Mouse (Mus musculus): ENCODE measurements at regions not wholly inside any gene's neighbourhood (a gene's known extent, or its start where the extent isn't known, plus 50 kb on each side); places are given as distances from the start of the nearest gene placed in this dataset.

DNA sequence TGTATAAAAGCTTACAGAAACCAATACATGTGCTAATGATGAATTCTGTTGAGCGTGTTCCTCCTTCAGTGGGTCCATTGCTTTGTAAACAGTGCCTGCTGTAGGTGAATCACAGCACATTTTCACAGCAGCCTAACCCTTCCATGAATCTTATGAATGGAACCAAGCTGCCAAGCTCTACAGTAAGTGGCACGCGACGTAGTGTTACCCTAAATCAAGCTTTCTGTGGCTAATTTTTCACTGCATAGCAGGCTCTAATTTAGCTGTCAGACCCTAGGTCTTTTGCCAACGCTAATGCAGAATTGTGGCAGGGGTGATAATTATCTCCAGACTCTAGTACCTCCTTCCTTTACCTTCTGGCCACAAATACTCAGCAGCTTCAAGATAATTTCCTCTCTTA lies 339.0 kb upstream of the Ercc4 start:
- Histone ChIP-seq H3K27ac (no peak overlapping the region), H3K4me3 (ENCODE audit: insufficient read depth in 1 of 2, low read depth in 2 of 2, low read length in 2 of 2) (no peak overlapping the region), H3K36me3 (replicated peaks; ENCODE audit: control insufficient read depth, insufficient read depth, low read depth) (no peaks in the 10 kb centered on the region), H3K9ac (replicated peaks) (no peak overlapping the region), H3K27me3 (ENCODE audit: control insufficient read depth, insufficient read depth, low read length) (no peaks in the 10 kb centered on the region), H3K4me2 (ENCODE audit: low read depth) (no peak overlapping the region), H3K4me1 (replicated peaks; ENCODE audit: control insufficient read depth in 2 of 2, insufficient read depth in 2 of 2, low read length in 1 of 2) (no peaks in the 10 kb centered on the region), H3K9me3 (ENCODE audit: control insufficient read depth, low read length) (no peaks in the 10 kb centered on the region)
- ATAC-seq (ENCODE audit: insufficient read depth), result no peak
- 61% methylated on average over 5 of the region's 5 CpGs for WGBS (ENCODE audit: insufficient replicate concordance)
- DNase-seq (ENCODE audit: low read depth in 3 of 3, low spot score in 3 of 3), result no peak
- TF ChIP-seq EP300 (IDR thresholded peaks at IDR 0.05; ENCODE audit: low read depth), result no peak
- no peak for TF ChIP-seq CTCF (IDR thresholded peaks at IDR 0.05; ENCODE audit: low read depth)

DNA sequence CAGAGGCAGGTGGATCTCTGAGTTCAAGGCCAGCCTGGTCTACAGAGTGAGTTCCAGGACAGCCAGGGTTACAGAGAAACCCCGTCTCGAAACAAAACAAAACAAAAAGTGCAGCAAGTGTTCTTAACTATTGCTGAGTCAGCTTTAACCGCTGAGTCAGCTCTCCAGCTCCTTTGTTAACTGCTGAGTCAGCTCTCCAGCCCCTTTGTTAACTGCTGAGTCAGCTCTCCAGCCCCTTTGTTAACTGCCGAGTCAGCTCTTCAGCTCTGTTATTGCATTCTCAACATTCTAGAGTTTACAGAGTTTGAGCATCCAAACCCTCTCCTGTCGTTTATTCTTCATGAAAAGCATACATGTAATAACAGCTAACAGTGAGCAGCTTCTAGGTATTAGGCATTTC lies 336.9 kb upstream of the Ercc4 start:
- H3K4me1 ChIP-seq (replicated peaks; ENCODE audit: control insufficient read depth in 2 of 2, insufficient read depth in 2 of 2, low read length in 1 of 2), result no peaks in the 10 kb centered on the region
- ATAC-seq (ENCODE audit: insufficient read depth) (no peak), DNase-seq (ENCODE audit: low read depth in 3 of 3, low spot score in 3 of 3) (no peak)
- H3K4me2 ChIP-seq (ENCODE audit: low read depth), result no peak overlapping the region
- no peak overlapping the region for H3K27ac ChIP-seq
- 58% methylated on average over 5 of the region's 5 CpGs for WGBS (ENCODE audit: insufficient replicate concordance)
- no peak overlapping the region for H3K4me3 ChIP-seq (ENCODE audit: insufficient read depth in 1 of 2, low read depth in 2 of 2, low read length in 2 of 2)
- H3K36me3 ChIP-seq (replicated peaks; ENCODE audit: control insufficient read depth, insufficient read depth, low read depth), result no peaks in the 10 kb centered on the region
- no peak for TF ChIP-seq EP300 (IDR thresholded peaks at IDR 0.05; ENCODE audit: low read depth)
- TF ChIP-seq CTCF (IDR thresholded peaks at IDR 0.05; ENCODE audit: low read depth), result no peak
- no peaks in the 10 kb centered on the region for H3K27me3 ChIP-seq (ENCODE audit: control insufficient read depth, insufficient read depth, low read length)
- no peak overlapping the region for H3K9ac ChIP-seq (replicated peaks)
- no peaks in the 10 kb centered on the region for H3K9me3 ChIP-seq (ENCODE audit: control insufficient read depth, low read length)

DNA sequence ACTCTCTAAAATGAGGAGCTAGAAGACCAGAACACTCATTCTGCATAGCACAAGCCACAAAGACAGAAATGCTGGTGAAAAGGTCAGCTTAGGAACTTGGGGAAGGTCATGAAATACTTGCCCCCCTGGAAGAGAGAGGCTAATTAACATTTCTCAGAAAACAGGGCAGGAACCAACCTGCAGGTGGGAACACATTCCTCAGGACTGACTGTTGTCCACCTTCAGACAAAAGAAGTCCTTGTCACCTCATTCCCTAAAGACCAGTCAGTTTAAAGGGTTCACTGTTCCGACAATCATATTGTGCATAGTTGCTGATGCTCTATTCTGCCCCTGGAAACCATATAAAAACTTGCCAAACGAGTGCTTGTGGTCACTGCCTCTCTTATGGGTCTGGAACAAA lies 333.6 kb upstream of the Ercc4 start:
- no peak overlapping the region for H3K27ac ChIP-seq
- no peaks in the 10 kb centered on the region for H3K36me3 ChIP-seq (replicated peaks; ENCODE audit: control insufficient read depth, insufficient read depth, low read depth)
- H3K4me1 ChIP-seq (replicated peaks; ENCODE audit: control insufficient read depth in 2 of 2, insufficient read depth in 2 of 2, low read length in 1 of 2), result no peaks in the 10 kb centered on the region
- no peaks in the 10 kb centered on the region for H3K27me3 ChIP-seq (ENCODE audit: control insufficient read depth, insufficient read depth, low read length)
- ATAC-seq (ENCODE audit: insufficient read depth) (no peak), DNase-seq (ENCODE audit: low read depth in 3 of 3, low spot score in 3 of 3) (no peak)
- 42% methylated on average over 2 of the region's 2 CpGs for WGBS (ENCODE audit: insufficient replicate concordance)
- H3K9ac ChIP-seq (replicated peaks), result no peak overlapping the region
- H3K9me3 ChIP-seq (ENCODE audit: control insufficient read depth, low read length), result no peaks in the 10 kb centered on the region
- no peak overlapping the region for H3K4me2 ChIP-seq (ENCODE audit: low read depth)
- no peak for TF ChIP-seq EP300 (IDR thresholded peaks at IDR 0.05; ENCODE audit: low read depth)
- TF ChIP-seq CTCF (IDR thresholded peaks at IDR 0.05; ENCODE audit: low read depth), result no peak
- no peak overlapping the region for H3K4me3 ChIP-seq (ENCODE audit: insufficient read depth in 1 of 2, low read depth in 2 of 2, low read length in 2 of 2)

- ATAC-seq (ENCODE audit: insufficient read depth) (no peak), DNase-seq (ENCODE audit: low read depth in 3 of 3, low spot score in 3 of 3) (no peak)
- Histone ChIP-seq H3K9ac (replicated peaks) (no peak overlapping the region), H3K27me3 (ENCODE audit: control insufficient read depth, insufficient read depth, low read length) (no peaks in the 10 kb centered on the region), H3K9me3 (ENCODE audit: control insufficient read depth, low read length) (no peaks in the 10 kb centered on the region), H3K36me3 (replicated peaks; ENCODE audit: control insufficient read depth, insufficient read depth, low read depth) (no peaks in the 10 kb centered on the region), H3K4me3 (ENCODE audit: insufficient read depth in 1 of 2, low read depth in 2 of 2, low read length in 2 of 2) (no peak overlapping the region), H3K27ac (no peak overlapping the region), H3K4me2 (ENCODE audit: low read depth) (no peak overlapping the region), H3K4me1 (replicated peaks; ENCODE audit: control insufficient read depth in 2 of 2, insufficient read depth in 2 of 2, low read length in 1 of 2) (no peaks in the 10 kb centered on the region)
- WGBS (ENCODE audit: insufficient replicate concordance), result 65% methylated on average over 3 of the region's 3 CpGs
- TF ChIP-seq EP300 (IDR thresholded peaks at IDR 0.05; ENCODE audit: low read depth) (no peak), CTCF (IDR thresholded peaks at IDR 0.05; ENCODE audit: low read depth) (no peak)
Measured at GRCm38 (mm10) chr16:12779079-12779478, 330.4 kb upstream of the Ercc4 start.

- TF ChIP-seq CTCF (IDR thresholded peaks at IDR 0.05; ENCODE audit: low read depth) (no peak), EP300 (IDR thresholded peaks at IDR 0.05; ENCODE audit: low read depth) (no peak)
- no peaks in the 10 kb centered on the region for H3K9me3 ChIP-seq (ENCODE audit: control insufficient read depth, low read length)
- WGBS (ENCODE audit: insufficient replicate concordance), result 28% methylated on average over 3 of the region's 3 CpGs
- no peaks in the 10 kb centered on the region for H3K4me1 ChIP-seq (replicated peaks; ENCODE audit: control insufficient read depth in 2 of 2, insufficient read depth in 2 of 2, low read length in 1 of 2)
- no peak overlapping the region for H3K27ac ChIP-seq
- H3K36me3 ChIP-seq (replicated peaks; ENCODE audit: control insufficient read depth, insufficient read depth, low read depth), result no peaks in the 10 kb centered on the region
- H3K27me3 ChIP-seq (ENCODE audit: control insufficient read depth, insufficient read depth, low read length), result no peaks in the 10 kb centered on the region
- H3K4me3 ChIP-seq (ENCODE audit: insufficient read depth in 1 of 2, low read depth in 2 of 2, low read length in 2 of 2), result no peak overlapping the region
- ATAC-seq (ENCODE audit: insufficient read depth), result no peak
- H3K9ac ChIP-seq (replicated peaks), result no peak overlapping the region
- no peak for DNase-seq (ENCODE audit: low read depth in 3 of 3, low spot score in 3 of 3)
- no peak overlapping the region for H3K4me2 ChIP-seq (ENCODE audit: low read depth)
Measured at GRCm38 (mm10) chr16:12780635-12781034, 328.8 kb upstream of the Ercc4 start.
